Mouse (Mus musculus): ENCODE results near the gene Bdkrb2. TPM values are rescaled to one million over a fixed set of nuclear protein-coding genes. Genes with fewer than 3 reads are reported as not detected.

Bdkrb2 gene
- polyA plus RNA-seq, 1 experiment from 2014 or later, result 0.23 TPM

- peak; percentile 24 for DNase-seq (ENCODE audit: low spot score)
- Histone ChIP-seq H3K4me1 (ENCODE audit: control insufficient read depth, insufficient read depth, low read length) (no peaks in the 10 kb centered on the region; the same call in 1 of the 2 replicates), H3K36me3 (ENCODE audit: control insufficient read depth, insufficient read depth, low read length) (no peaks in the 10 kb centered on the region), H3K27me3 (replicated peaks; ENCODE audit: control insufficient read depth, insufficient read depth, low read length) (no peaks in the 10 kb centered on the region), H3K9ac (ENCODE audit: low read length) (no peak overlapping the region), H3K9me3 (replicated peaks; ENCODE audit: control insufficient read depth, low read length) (no peaks in the 10 kb centered on the region), H3K4me2 (ENCODE audit: low read length) (no peak overlapping the region), H3K4me3 (ENCODE audit: low read depth, low read length) (no peak overlapping the region), H3K27ac (ENCODE audit: low read depth, low read length) (no peak overlapping the region)
- 50% methylated on average over 6 of the region's 6 CpGs for WGBS
- ATAC-seq, result no peak
Observed at GRCm38 (mm10) chr12:105551551-105551989, 11.5 kb upstream of the Bdkrb2 start.

DNA sequence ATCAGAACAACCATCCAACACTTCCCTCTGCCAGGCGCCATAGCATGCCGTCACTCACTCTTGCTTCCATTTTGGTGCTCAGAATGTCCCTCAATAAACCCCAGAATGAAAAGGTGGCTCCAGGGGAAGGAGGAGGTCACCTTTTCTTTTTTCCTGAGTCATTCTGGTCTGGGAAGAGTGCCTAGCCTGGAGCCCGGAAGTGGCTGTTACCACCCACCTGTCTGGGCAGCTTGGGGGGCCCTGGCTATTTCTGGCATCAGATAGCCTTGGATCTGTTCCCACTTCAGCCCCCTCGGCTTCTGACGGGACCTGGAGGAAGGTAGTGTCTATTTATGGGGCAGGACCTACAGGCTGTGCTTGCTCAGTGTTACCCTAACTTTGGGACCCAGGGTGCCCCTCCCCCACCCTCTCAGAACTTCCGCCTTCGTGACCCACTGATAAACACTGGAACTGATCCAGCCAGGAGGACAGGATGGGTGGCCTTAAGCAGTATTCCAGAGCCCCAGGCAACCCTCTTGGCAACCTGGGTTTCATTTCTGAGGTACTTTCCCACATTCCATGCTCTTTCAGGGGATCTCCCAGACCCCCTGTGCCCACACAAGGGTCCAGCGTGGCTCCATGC is 8.8 kb upstream of the Bdkrb2 start:
- Histone ChIP-seq H3K4me3 (ENCODE audit: low read depth, low read length) (no peak overlapping the region), H3K9me3 (replicated peaks; ENCODE audit: control insufficient read depth, low read length) (no peaks in the 10 kb centered on the region), H3K9ac (ENCODE audit: low read length) (no peak overlapping the region), H3K27me3 (replicated peaks; ENCODE audit: control insufficient read depth, insufficient read depth, low read length) (no peaks in the 10 kb centered on the region), H3K36me3 (ENCODE audit: control insufficient read depth, insufficient read depth, low read length) (no peaks in the 10 kb centered on the region), H3K4me2 (ENCODE audit: low read length) (no peak overlapping the region), H3K4me1 (ENCODE audit: control insufficient read depth, insufficient read depth, low read length) (no peaks in the 10 kb centered on the region), H3K27ac (ENCODE audit: low read depth, low read length) (no peak overlapping the region)
- WGBS, result 76% methylated on average over 8 of the region's 8 CpGs
- DNase-seq (ENCODE audit: low spot score) (no peak), ATAC-seq (no peak)

- DNase-seq (ENCODE audit: low spot score), result no peak
- H3K27ac ChIP-seq (ENCODE audit: low read depth, low read length), result no peak overlapping the region
- no peak overlapping the region for H3K4me2 ChIP-seq (ENCODE audit: low read length)
- no peak overlapping the region for H3K4me3 ChIP-seq (ENCODE audit: low read depth, low read length)
- H3K4me1 ChIP-seq (ENCODE audit: control insufficient read depth, insufficient read depth, low read length), result no peaks in the 10 kb centered on the region
- 72% methylated on average over 5 of the region's 5 CpGs for WGBS
- H3K9me3 ChIP-seq (replicated peaks; ENCODE audit: control insufficient read depth, low read length), result no peaks in the 10 kb centered on the region
- no peaks in the 10 kb centered on the region for H3K27me3 ChIP-seq (replicated peaks; ENCODE audit: control insufficient read depth, insufficient read depth, low read length)
- ATAC-seq, result no peak
- no peak overlapping the region for H3K9ac ChIP-seq (ENCODE audit: low read length)
- no peaks in the 10 kb centered on the region for H3K36me3 ChIP-seq (ENCODE audit: control insufficient read depth, insufficient read depth, low read length)
Observed at GRCm38 (mm10) chr12:105555172-105555571, 7.9 kb upstream of the Bdkrb2 start.

- Histone ChIP-seq H3K36me3 (ENCODE audit: control insufficient read depth, insufficient read depth, low read length) (no peaks in the 10 kb centered on the region), H3K4me1 (ENCODE audit: control insufficient read depth, insufficient read depth, low read length) (no peaks in the 10 kb centered on the region), H3K9me3 (replicated peaks; ENCODE audit: control insufficient read depth, low read length) (no peaks in the 10 kb centered on the region), H3K4me2 (ENCODE audit: low read length) (no peak overlapping the region), H3K4me3 (ENCODE audit: low read depth, low read length) (no peak overlapping the region), H3K27me3 (replicated peaks; ENCODE audit: control insufficient read depth, insufficient read depth, low read length) (peaks cover 5% of the 10 kb centered on the region; the same call in 1 of the 2 replicates), H3K9ac (ENCODE audit: low read length) (no peak overlapping the region), H3K27ac (ENCODE audit: low read depth, low read length) (no peak overlapping the region)
- no peak for ATAC-seq
- peak; percentile 17 for DNase-seq (ENCODE audit: low spot score)
- 76% methylated on average over 7 of the region's 7 CpGs for WGBS
Observed at GRCm38 (mm10) chr12:105557250-105557925, 5.6 kb upstream of the Bdkrb2 start.

DNA sequence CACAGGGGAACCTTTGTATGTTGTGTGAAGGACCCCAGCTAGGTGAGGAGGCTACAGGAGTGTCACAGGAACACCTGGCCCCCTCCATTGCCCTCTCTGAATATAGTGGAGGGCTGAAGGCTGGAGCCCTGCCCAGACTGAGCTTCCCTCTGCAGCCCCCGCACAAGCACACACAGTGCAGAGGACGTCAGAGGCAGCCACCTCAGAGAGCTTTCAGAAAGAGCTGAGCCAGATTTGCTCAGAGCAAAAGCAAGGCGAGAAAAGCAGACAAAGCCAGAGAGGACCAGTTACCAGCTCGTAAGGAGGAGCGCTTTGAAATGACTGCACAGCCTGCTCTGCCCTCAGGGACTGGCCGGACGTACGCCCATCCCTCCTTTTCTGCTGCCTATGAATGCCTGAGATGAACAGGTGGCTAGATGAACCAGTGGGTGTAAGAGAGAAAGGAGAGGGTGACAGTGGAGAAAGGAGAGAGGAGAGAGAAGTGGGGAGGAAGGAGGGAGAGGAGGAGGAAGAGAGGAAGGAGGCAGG is 2.0 kb upstream of the Bdkrb2 start:
- Histone ChIP-seq H3K36me3 (ENCODE audit: control insufficient read depth, insufficient read depth, low read length) (no peaks in the 10 kb centered on the region), H3K4me3 (ENCODE audit: low read depth, low read length) (no peak overlapping the region), H3K9ac (ENCODE audit: low read length) (no peak overlapping the region), H3K4me2 (ENCODE audit: low read length) (no peak overlapping the region), H3K9me3 (replicated peaks; ENCODE audit: control insufficient read depth, low read length) (no peaks in the 10 kb centered on the region), H3K4me1 (ENCODE audit: control insufficient read depth, insufficient read depth, low read length) (peaks cover 11% of the 10 kb centered on the region), H3K27me3 (replicated peaks; ENCODE audit: control insufficient read depth, insufficient read depth, low read length) (peaks cover 25% of the 10 kb centered on the region), H3K27ac (ENCODE audit: low read depth, low read length) (no peak overlapping the region)
- no peak for DNase-seq (ENCODE audit: low spot score)
- 40% methylated on average over 8 of the region's 8 CpGs for WGBS
- ATAC-seq, result no peak

- Histone ChIP-seq H3K36me3 (ENCODE audit: control insufficient read depth, insufficient read depth, low read length) (no peaks in the 10 kb centered on the region), H3K27ac (ENCODE audit: low read depth, low read length) (no peak overlapping the region), H3K27me3 (replicated peaks; ENCODE audit: control insufficient read depth, insufficient read depth, low read length) (peaks cover 25% of the 10 kb centered on the region), H3K9me3 (replicated peaks; ENCODE audit: control insufficient read depth, low read length) (no peaks in the 10 kb centered on the region), H3K4me1 (ENCODE audit: control insufficient read depth, insufficient read depth, low read length) (peaks cover 11% of the 10 kb centered on the region), H3K9ac (ENCODE audit: low read length) (peak overlapping the region; percentile 9; the same call in 1 of the 2 replicates), H3K4me3 (ENCODE audit: low read depth, low read length) (peak overlapping the region; percentile 19; the same call in 1 of the 2 replicates), H3K4me2 (ENCODE audit: low read length) (peak overlapping the region; percentile 56)
- ATAC-seq (no peak), DNase-seq (ENCODE audit: low spot score) (no peak)
- 34% methylated on average over 8 of the region's 8 CpGs for WGBS
Observed at GRCm38 (mm10) chr12:105562056-105562820, 788 bp upstream of the Bdkrb2 start.

DNA sequence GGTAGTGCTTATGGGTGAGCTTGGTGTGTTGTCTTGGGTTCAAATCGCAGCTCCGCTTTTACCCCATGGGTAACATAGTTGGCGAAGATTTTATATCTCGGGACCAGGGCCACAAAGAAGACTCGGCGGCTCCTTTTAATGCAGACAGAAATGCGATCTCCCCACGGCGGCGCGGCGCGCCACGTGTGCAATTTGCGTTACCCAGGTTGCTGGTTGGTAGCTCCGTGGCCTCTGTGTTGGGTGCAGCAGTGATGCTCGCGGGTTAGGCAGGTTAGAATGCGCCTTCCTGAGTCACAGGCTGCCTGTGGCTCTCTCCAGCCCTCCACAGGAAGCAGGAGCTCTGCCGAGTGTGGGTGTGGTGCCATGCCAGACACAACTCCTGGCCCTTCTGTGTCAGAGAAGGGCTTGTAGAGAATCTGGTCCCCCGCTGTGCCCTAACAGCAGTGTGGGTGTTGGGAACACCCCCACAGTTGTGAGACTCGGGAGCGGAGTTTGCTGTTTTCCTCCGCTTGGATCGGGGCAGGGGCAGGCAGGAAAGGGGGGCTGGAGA is 775 bp downstream of the Bdkrb2 start:
- H3K4me3 ChIP-seq (ENCODE audit: low read depth, low read length), result peak overlapping the region; percentile 19
- no peaks in the 10 kb centered on the region for H3K9me3 ChIP-seq (replicated peaks; ENCODE audit: control insufficient read depth, low read length)
- WGBS, result 7% methylated on average over 25 of the region's 25 CpGs
- peak overlapping the region; percentile 5; the same call in 1 of the 2 replicates for H3K9ac ChIP-seq (ENCODE audit: low read length)
- no peaks in the 10 kb centered on the region for H3K36me3 ChIP-seq (ENCODE audit: control insufficient read depth, insufficient read depth, low read length)
- ATAC-seq (no peak), DNase-seq (ENCODE audit: low spot score) (peak; percentile 29)
- peak overlapping the region; percentile 56 for H3K4me2 ChIP-seq (ENCODE audit: low read length)
- H3K27me3 ChIP-seq (replicated peaks; ENCODE audit: control insufficient read depth, insufficient read depth, low read length), result peaks cover 25% of the 10 kb centered on the region
- H3K4me1 ChIP-seq (ENCODE audit: control insufficient read depth, insufficient read depth, low read length), result peaks cover 11% of the 10 kb centered on the region
- H3K27ac ChIP-seq (ENCODE audit: low read depth, low read length), result no peak overlapping the region

- WGBS, result 83% methylated on average over 5 of the region's 5 CpGs
Observed at GRCm38 (mm10) chr12:105565221-105565620, 2.2 kb downstream of the Bdkrb2 start.

More at GRCm38 (mm10) chr12:105565221-105565620, 2.2 kb downstream of the Bdkrb2 start:
- ATAC-seq (no peak), DNase-seq (ENCODE audit: low spot score) (no peak)
- Histone ChIP-seq H3K36me3 (ENCODE audit: control insufficient read depth, insufficient read depth, low read length) (no peaks in the 10 kb centered on the region), H3K9ac (ENCODE audit: low read length) (no peak overlapping the region), H3K4me1 (ENCODE audit: control insufficient read depth, insufficient read depth, low read length) (peaks cover 11% of the 10 kb centered on the region), H3K4me3 (ENCODE audit: low read depth, low read length) (no peak overlapping the region), H3K27me3 (replicated peaks; ENCODE audit: control insufficient read depth, insufficient read depth, low read length) (peaks cover 25% of the 10 kb centered on the region), H3K4me2 (ENCODE audit: low read length) (no peak overlapping the region), H3K27ac (ENCODE audit: low read depth, low read length) (no peak overlapping the region), H3K9me3 (replicated peaks; ENCODE audit: control insufficient read depth, low read length) (no peaks in the 10 kb centered on the region)

All from forebrain, embryonic 14.5 days (tissue).